Mouse (Mus musculus): ENCODE data around the gene Lman1l.

DNA sequence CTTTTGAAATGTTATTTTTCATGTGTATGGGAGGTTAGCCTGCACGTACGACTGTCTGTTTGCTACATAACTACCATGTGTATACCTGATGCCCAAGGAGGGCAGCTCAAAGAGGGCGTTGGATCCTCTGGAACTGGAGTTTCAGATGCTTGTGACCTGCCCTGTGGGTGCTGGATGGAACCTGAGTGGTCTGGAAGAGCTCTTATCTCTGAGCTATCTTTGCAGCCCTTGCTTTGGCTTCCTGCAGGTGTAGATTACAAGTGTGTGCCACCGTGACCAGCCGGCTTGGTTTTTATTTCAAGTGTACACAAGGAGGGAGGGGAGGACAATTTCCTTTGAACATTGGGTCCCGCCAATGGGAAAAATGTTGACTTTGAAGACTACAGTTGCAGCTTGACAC is 39.9 kb upstream of the Lman1l start:
- TF ChIP-seq CTCF (IDR thresholded peaks at IDR 0.05; ENCODE audit: low read depth, low read length) (no peak), POLR2A (IDR thresholded peaks at IDR 0.05; ENCODE audit: borderline replicate concordance, low read depth, low read length) (no peak)
